Mouse (Mus musculus): ENCODE results near the gene Il27ra. TPM values are rescaled to one million over a fixed set of nuclear protein-coding genes. Genes with fewer than 3 reads are reported as not detected.
A peak's percentile ranks its signal among the peaks of the same experiment; 100 is the strongest.

Gene Il27ra
- polyA plus RNA-seq, 1 experiment, result 0.07 TPM

- H3K4me2 ChIP-seq (ENCODE audit: low read depth), result peak overlapping the region; percentile 92
- no peaks in the 10 kb centered on the region for H3K79me2 ChIP-seq (ENCODE audit: control insufficient read depth, insufficient read depth)
- TF ChIP-seq MAX (IDR thresholded peaks at IDR 0.05; ENCODE audit: low read depth), result no peak
- no peak for TF ChIP-seq CEBPB (IDR thresholded peaks at IDR 0.05; ENCODE audit: insufficient read depth, poor library complexity, severe bottlenecking)
- TF ChIP-seq MYOD1 (IDR thresholded peaks at IDR 0.05; ENCODE audit: control insufficient read depth in 1 of 3, insufficient read length in 2 of 3, low read depth in 2 of 3), result peak in 1 of 3 experiments; percentile 14
- peak overlapping the region; percentile 26 for H3K4me3 ChIP-seq
- no peaks in the 10 kb centered on the region for H3K36me3 ChIP-seq (ENCODE audit: control insufficient read depth, insufficient read depth)
- peak overlapping the region; percentile 86 for H3ac ChIP-seq (ENCODE audit: control insufficient read depth, insufficient read length)
- no peaks in the 10 kb centered on the region for H3K27me3 ChIP-seq (ENCODE audit: control insufficient read depth, insufficient read depth, insufficient read length)
Measured at GRCm38 (mm10) chr8:83999057-83999705, 43.2 kb downstream of the Il27ra start.

DNA sequence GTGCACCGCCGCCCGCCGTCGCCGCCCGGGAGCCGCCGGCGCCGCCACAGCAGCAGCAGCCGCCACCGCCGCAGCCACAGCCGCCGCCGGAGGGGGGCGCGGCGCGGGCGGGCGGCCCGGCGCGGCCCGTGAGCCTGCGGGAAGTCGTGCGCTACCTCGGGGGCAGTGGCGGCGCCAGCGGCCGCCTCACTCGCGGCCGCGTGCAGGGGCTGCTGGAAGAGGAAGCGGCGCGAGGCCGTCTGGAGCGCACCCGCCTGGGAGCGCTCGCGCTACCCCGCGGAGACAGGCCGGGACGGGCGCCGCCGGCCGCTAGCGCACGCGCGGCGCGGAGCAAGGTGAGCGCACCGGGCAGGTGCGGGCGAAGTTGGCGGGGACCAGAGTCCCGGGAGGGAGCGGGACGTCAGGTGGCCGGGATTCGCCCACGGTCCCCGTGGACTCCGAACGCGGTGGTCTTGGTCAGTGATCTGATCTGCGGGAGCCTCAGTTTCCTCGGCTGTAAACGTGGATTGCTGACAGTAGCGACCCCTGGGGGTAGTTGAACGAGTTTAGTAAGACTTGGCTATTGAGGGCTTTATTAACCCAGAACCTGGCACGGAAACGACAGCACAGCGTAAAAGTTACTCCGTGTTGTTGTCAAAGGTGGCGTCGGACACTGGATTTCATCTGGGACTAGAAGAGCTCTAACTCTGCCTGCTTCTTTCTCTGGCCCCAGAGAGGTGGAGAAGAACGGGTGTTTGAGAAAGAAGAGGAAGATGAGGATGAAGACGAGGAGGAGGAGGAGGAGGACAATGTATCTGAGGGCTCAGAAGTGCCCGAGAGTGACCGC is 43.9 kb downstream of the Il27ra start:
- TF ChIP-seq MYOD1 (IDR thresholded peaks at IDR 0.05; ENCODE audit: control insufficient read depth in 1 of 3, insufficient read length in 2 of 3, low read depth in 2 of 3) (peak in 1 of 3 experiments; percentile 2), REST (IDR thresholded peaks at IDR 0.05; ENCODE audit: insufficient read depth, insufficient read length) (no peak), E2F4 (IDR thresholded peaks at IDR 0.05; ENCODE audit: insufficient read depth) (no peak), POLR2A (IDR thresholded peaks at IDR 0.05; ENCODE audit: insufficient read length, low read depth) (peak; percentile 35), POLR2AphosphoS2 (IDR thresholded peaks at IDR 0.05; ENCODE audit: insufficient read length, low read depth) (peak; percentile 74), MYOG (IDR thresholded peaks at IDR 0.05; ENCODE audit: control insufficient read depth in 1 of 3, insufficient read depth in 1 of 3, insufficient read length in 2 of 3, low read depth in 2 of 3) (peak in 1 of 3 experiments; percentile 26), USF1 (IDR thresholded peaks at IDR 0.05; ENCODE audit: low read depth) (no peak), TCF3 (IDR thresholded peaks at IDR 0.05; ENCODE audit: insufficient read length, low read depth) (no peak), CEBPB (IDR thresholded peaks at IDR 0.05; ENCODE audit: insufficient read depth, poor library complexity, severe bottlenecking) (no peak)
- Histone ChIP-seq H3K27me3 (ENCODE audit: control insufficient read depth, insufficient read depth, insufficient read length) (no peaks in the 10 kb centered on the region), H3K4me2 (ENCODE audit: low read depth) (peak overlapping the region; percentile 92), H3K36me3 (ENCODE audit: control insufficient read depth, insufficient read depth) (no peaks in the 10 kb centered on the region), H3K4me3 (peak overlapping the region; percentile 26), H3K79me2 (ENCODE audit: control insufficient read depth, insufficient read depth) (no peaks in the 10 kb centered on the region), H3ac (ENCODE audit: control insufficient read depth, insufficient read length) (peak overlapping the region; percentile 86)

DNA sequence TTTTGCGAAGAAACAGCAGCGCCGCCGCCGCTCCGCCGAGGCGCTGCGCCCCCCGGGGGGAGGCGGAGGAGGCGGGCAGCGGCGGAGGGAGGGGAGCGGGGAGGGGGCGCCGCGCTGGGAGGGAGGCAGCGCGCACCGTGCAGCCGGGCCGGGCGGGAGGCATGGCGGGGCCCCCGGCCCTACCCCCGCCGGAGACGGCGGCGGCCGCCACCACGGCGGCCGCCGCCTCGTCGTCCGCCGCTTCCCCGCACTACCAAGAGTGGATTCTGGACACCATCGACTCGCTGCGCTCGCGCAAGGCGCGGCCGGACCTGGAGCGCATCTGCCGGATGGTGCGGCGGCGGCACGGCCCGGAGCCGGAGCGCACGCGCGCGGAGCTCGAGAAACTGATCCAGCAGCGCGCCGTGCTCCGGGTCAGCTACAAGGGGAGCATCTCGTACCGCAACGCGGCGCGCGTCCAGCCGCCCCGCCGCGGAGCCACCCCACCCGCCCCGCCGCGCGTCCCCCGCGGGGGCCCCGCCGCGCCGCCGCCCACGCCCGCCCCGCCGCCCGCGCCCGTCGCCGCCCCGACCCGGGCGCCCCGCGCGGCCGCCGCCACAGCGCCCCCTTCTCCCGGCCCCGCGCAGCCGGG is 44.8 kb downstream of the Il27ra start, which contains the start of gene Samd1:
Gene Samd1 (plus strand): TSS at position 162 of the 631 bp plus-strand sequence.
- Histone ChIP-seq H3ac (ENCODE audit: control insufficient read depth, insufficient read length) (peak within 1 kb of the TSS; percentile 86), H3K4me3 (peak within 1 kb of the TSS; percentile 26), H3K27me3 (ENCODE audit: control insufficient read depth, insufficient read depth, insufficient read length) (no peaks in the 10 kb centered on the region), H3K79me2 (ENCODE audit: control insufficient read depth, insufficient read depth) (no peaks in the 10 kb centered on the region), H3K4me2 (ENCODE audit: low read depth) (peak within 1 kb of the TSS; percentile 92), H3K36me3 (ENCODE audit: control insufficient read depth, insufficient read depth) (peaks cover 8% of the 10 kb centered on the region)
- TF ChIP-seq POLR2A (IDR thresholded peaks at IDR 0.05; ENCODE audit: insufficient read length, low read depth), result peak; percentile 17
- no peak for TF ChIP-seq REST (IDR thresholded peaks at IDR 0.05; ENCODE audit: insufficient read depth, insufficient read length)

DNA sequence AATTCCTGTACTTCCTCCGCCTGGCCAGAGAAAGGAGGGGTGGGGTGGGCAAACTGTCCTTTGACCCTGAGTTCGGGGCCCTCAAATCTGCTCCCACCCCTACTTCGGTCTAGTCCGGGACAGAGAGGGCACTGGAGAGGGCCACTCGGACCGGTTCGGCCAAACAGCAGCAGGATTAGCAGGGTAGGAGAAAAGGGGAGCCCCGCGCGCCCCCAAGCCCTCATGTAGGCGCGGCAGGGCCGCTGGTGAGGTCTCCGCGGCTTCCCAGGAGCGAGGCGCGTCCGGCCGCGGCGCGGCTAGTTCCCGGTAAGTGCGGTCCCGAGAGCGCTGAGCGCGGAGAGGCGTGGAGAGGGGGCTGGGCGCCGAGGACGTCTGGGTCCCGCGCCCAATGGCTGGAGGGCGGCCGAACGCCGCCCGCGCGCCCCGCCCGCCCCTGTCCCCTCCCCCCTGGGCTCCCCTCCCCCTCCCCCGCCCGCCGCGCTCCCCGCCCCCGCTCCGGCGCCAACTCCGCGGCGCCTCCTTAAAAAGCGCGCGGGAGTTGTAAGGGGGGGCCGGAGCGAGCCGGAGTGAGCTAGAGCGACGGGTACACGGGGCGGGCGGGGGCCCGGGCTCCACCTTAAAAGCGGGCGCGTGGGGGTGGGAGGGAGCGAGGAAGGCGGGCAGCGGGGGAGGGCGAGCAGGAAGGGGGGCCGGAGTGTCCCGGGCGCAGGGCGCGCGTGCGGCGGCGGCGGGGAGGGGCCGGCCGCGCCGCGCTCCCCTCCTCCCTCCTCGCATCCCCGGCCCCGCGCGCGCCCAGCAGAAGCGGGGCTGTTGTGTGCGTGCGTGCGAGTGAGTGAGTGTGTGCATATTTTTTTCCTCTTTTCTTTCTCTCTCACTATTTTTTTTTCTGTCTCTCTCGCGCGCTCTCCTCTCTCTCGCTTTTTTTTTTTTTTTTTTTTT is 45.6 kb downstream of the Il27ra start:
- Histone ChIP-seq H3ac (ENCODE audit: control insufficient read depth, insufficient read length) (peak overlapping the region; percentile 86), H3K4me3 (peak overlapping the region; percentile 26), H3K27me3 (ENCODE audit: control insufficient read depth, insufficient read depth, insufficient read length) (no peaks in the 10 kb centered on the region), H3K36me3 (ENCODE audit: control insufficient read depth, insufficient read depth) (peaks cover 16% of the 10 kb centered on the region), H3K4me2 (ENCODE audit: low read depth) (peak overlapping the region; percentile 75), H3K79me2 (ENCODE audit: control insufficient read depth, insufficient read depth) (no peaks in the 10 kb centered on the region)
- TF ChIP-seq E2F4 (IDR thresholded peaks at IDR 0.05; ENCODE audit: insufficient read depth) (no peak), REST (IDR thresholded peaks at IDR 0.05; ENCODE audit: insufficient read depth, insufficient read length) (no peak), MYOG (IDR thresholded peaks at IDR 0.05; ENCODE audit: control insufficient read depth in 1 of 3, insufficient read depth in 1 of 3, insufficient read length in 2 of 3, low read depth in 2 of 3) (peak in 1 of 3 experiments; percentile 7), POLR2AphosphoS2 (IDR thresholded peaks at IDR 0.05; ENCODE audit: insufficient read length, low read depth) (peak; percentile 90), USF1 (IDR thresholded peaks at IDR 0.05; ENCODE audit: low read depth) (no peak), SRF (IDR thresholded peaks at IDR 0.05; ENCODE audit: control insufficient read depth, insufficient read length, low read depth) (no peak), TCF12 (IDR thresholded peaks at IDR 0.05; ENCODE audit: insufficient read depth, poor library complexity, severe bottlenecking) (no peak), MAX (IDR thresholded peaks at IDR 0.05; ENCODE audit: low read depth) (no peak), POLR2A (IDR thresholded peaks at IDR 0.05; ENCODE audit: insufficient read length, low read depth) (peak; percentile 88), TCF3 (IDR thresholded peaks at IDR 0.05; ENCODE audit: insufficient read length, low read depth) (no peak), CEBPB (IDR thresholded peaks at IDR 0.05; ENCODE audit: insufficient read depth, poor library complexity, severe bottlenecking) (no peak), MYOD1 (IDR thresholded peaks at IDR 0.05; ENCODE audit: control insufficient read depth in 1 of 3, insufficient read length in 2 of 3, low read depth in 2 of 3) (no peak)

Measured in myocyte (in vitro differentiated cells).